In genomic region chr3:107529182-107529581, GRCm38 (mm10) we compare ENCODE assay signal across 11 mouse cellular contexts. TPM values are rescaled to one million over a fixed set of nuclear protein-coding genes. Genes with fewer than 3 reads are reported as not detected.
DNase-seq lines count a peak whose midpoint lies in the region; ATAC-seq and TF ChIP-seq lines count a peak whose summit lies in the region.
"Had no signal": no experiment of that assay in that cellular context is flagged by ENCODE, and none has a peak within 500 bp of the region (broad histone marks: within the 10 kb centered on the region; RNA-seq: fewer than 3 reads in every experiment).

No protein-coding gene starts in this region.

- H3K9me3 ChIP-seq in hindbrain, embryonic 11.5 days (ENCODE audit: control insufficient read depth, low read length) = no peaks in the 10 kb centered on the region
- no peaks in the 10 kb centered on the region for H3K9me3 ChIP-seq in hindbrain, embryonic 10.5 days
- H3K9me3 ChIP-seq in hindbrain, embryonic 14.5 days (ENCODE audit: control insufficient read depth, low read length) = no peaks in the 10 kb centered on the region
- H3K9me3 ChIP-seq: embryonic facial prominence, embryonic 13.5 days; liver, embryonic 12.5 days had no signal

- no peak overlapping the region for H3ac ChIP-seq in myocyte (ENCODE audit: control insufficient read depth, insufficient read length)

- DNase-seq in hindbrain, embryonic 11.5 days (ENCODE audit: low spot score) = no peak
- no peak for DNase-seq in hindbrain, embryonic 10.5 days (ENCODE audit: low spot score)
- no peak for DNase-seq in hindbrain, embryonic 14.5 days (ENCODE audit: low spot score)
- DNase-seq in cerebellum, adult 11 months = no peak
- DNase-seq in urinary bladder, postnatal 10 days (ENCODE audit: low spot score) = no peak
- DNase-seq: lung, postnatal 14 days had no signal

- H3K27ac ChIP-seq in hindbrain, embryonic 11.5 days (ENCODE audit: low read depth, low read length) = no peak overlapping the region
- no peak overlapping the region for H3K27ac ChIP-seq in hindbrain, embryonic 10.5 days
- peak overlapping the region; percentile 69 for H3K27ac ChIP-seq in bone marrow macrophage, adult 2 months (ENCODE audit: insufficient read depth, low read depth, low read length)
- H3K27ac ChIP-seq in hindbrain, embryonic 14.5 days = peak overlapping the region; percentile 88
- H3K27ac ChIP-seq: embryonic facial prominence, embryonic 13.5 days; liver, embryonic 12.5 days had no signal

- peak; percentile 28; the same call in 1 of the 2 replicates for ATAC-seq in hindbrain, embryonic 11.5 days (ENCODE audit: low FRiP score)
- peak; percentile 24; the same call in 1 of the 2 replicates for ATAC-seq in hindbrain, embryonic 14.5 days (ENCODE audit: low FRiP score)
- ATAC-seq: liver, embryonic 12.5 days had no signal

- 69% methylated on average over 5 of the region's 5 CpGs for WGBS in hindbrain, embryonic 11.5 days
- 76% methylated on average over 5 of the region's 5 CpGs for WGBS in hindbrain, embryonic 10.5 days
- 68% methylated on average over 5 of the region's 5 CpGs for WGBS in hindbrain, embryonic 14.5 days

- H3K4me3 ChIP-seq in hindbrain, embryonic 11.5 days (ENCODE audit: low read depth, low read length) = no peak overlapping the region
- H3K4me3 ChIP-seq in hindbrain, embryonic 10.5 days = no peak overlapping the region
- H3K4me3 ChIP-seq in bone marrow macrophage, adult 2 months (ENCODE audit: insufficient read depth, low read length) = no peak overlapping the region
- no peak overlapping the region for H3K4me3 ChIP-seq in hindbrain, embryonic 14.5 days (replicated peaks; ENCODE audit: low read length)
- no peak overlapping the region for H3K4me3 ChIP-seq in myocyte
- H3K4me3 ChIP-seq: embryonic facial prominence, embryonic 13.5 days; liver, embryonic 12.5 days had no signal

- H3K36me3 ChIP-seq in hindbrain, embryonic 11.5 days (ENCODE audit: control insufficient read depth, insufficient read depth, low read length) = no peaks in the 10 kb centered on the region
- H3K36me3 ChIP-seq in hindbrain, embryonic 10.5 days = no peaks in the 10 kb centered on the region
- H3K36me3 ChIP-seq in hindbrain, embryonic 14.5 days (replicated peaks; ENCODE audit: control insufficient read depth, insufficient read depth) = no peaks in the 10 kb centered on the region
- no peaks in the 10 kb centered on the region for H3K36me3 ChIP-seq in myocyte (ENCODE audit: control insufficient read depth, insufficient read depth)
- H3K36me3 ChIP-seq: embryonic facial prominence, embryonic 13.5 days; liver, embryonic 12.5 days had no signal

- H3K9ac ChIP-seq in hindbrain, embryonic 11.5 days (ENCODE audit: low read depth, low read length) = no peak overlapping the region
- peak overlapping the region; percentile 4; the same call in 1 of the 2 replicates for H3K9ac ChIP-seq in hindbrain, embryonic 14.5 days
- H3K9ac ChIP-seq: liver, embryonic 12.5 days had no signal

- peaks cover 2% of the 10 kb centered on the region; the same call in 1 of the 2 replicates for H3K4me1 ChIP-seq in hindbrain, embryonic 11.5 days (replicated peaks; ENCODE audit: control insufficient read depth, insufficient read depth, low read length)
- peaks cover 15% of the 10 kb centered on the region for H3K4me1 ChIP-seq in hindbrain, embryonic 10.5 days (replicated peaks)
- H3K4me1 ChIP-seq in bone marrow macrophage, adult 2 months (ENCODE audit: control insufficient read depth, insufficient read depth, low read length) = peaks cover 31% of the 10 kb centered on the region
- H3K4me1 ChIP-seq in hindbrain, embryonic 14.5 days (replicated peaks; ENCODE audit: control insufficient read depth, insufficient read depth, low read length) = peaks cover 21% of the 10 kb centered on the region
- H3K4me1 ChIP-seq: liver, embryonic 12.5 days had no signal

- no peak for TF ChIP-seq CTCF in bone marrow macrophage, adult 2 months (IDR thresholded peaks at IDR 0.05; ENCODE audit: low read depth, low read length)

- no peaks in the 10 kb centered on the region for H3K79me2 ChIP-seq in myocyte (ENCODE audit: control insufficient read depth, insufficient read depth)

- TF ChIP-seq POLR2A in bone marrow macrophage, adult 2 months (IDR thresholded peaks at IDR 0.05; ENCODE audit: borderline replicate concordance, low read depth, low read length) = no peak
- TF ChIP-seq POLR2A in myocyte (IDR thresholded peaks at IDR 0.05; ENCODE audit: insufficient read length, low read depth) = no peak

- H3K4me2 ChIP-seq in hindbrain, embryonic 11.5 days (replicated peaks; ENCODE audit: low read depth, low read length) = no peak overlapping the region
- peak overlapping the region; percentile 31 for H3K4me2 ChIP-seq in hindbrain, embryonic 14.5 days (replicated peaks)
- peak overlapping the region; percentile 38 for H3K4me2 ChIP-seq in myocyte (ENCODE audit: low read depth)
- H3K4me2 ChIP-seq: liver, embryonic 12.5 days had no signal

- H3K27me3 ChIP-seq in hindbrain, embryonic 11.5 days (ENCODE audit: control insufficient read depth, insufficient read depth, low read length) = no peaks in the 10 kb centered on the region
- H3K27me3 ChIP-seq in hindbrain, embryonic 10.5 days (ENCODE audit: insufficient read depth, poor library complexity, severe bottlenecking) = no peaks in the 10 kb centered on the region; the same call in none of the 2 replicates
- H3K27me3 ChIP-seq in hindbrain, embryonic 14.5 days (ENCODE audit: control insufficient read depth, insufficient read depth, low read length) = no peaks in the 10 kb centered on the region
- H3K27me3 ChIP-seq in myocyte (ENCODE audit: control insufficient read depth, insufficient read depth, insufficient read length) = no peaks in the 10 kb centered on the region
- H3K27me3 ChIP-seq: embryonic facial prominence, embryonic 13.5 days had no signal

TF ChIP-seq in myocyte, 11 proteins besides CTCF, POLR2A, EP300 and RAD21:
- TF ChIP-seq USF1 (IDR thresholded peaks at IDR 0.05; ENCODE audit: low read depth) (no peak), MAX (IDR thresholded peaks at IDR 0.05; ENCODE audit: low read depth) (no peak), MYOD1 (IDR thresholded peaks at IDR 0.05; ENCODE audit: control insufficient read depth in 1 of 3, insufficient read length in 2 of 3, low read depth in 2 of 3) (no peak), MYOG (IDR thresholded peaks at IDR 0.05; ENCODE audit: control insufficient read depth in 1 of 3, insufficient read depth in 1 of 3, insufficient read length in 2 of 3, low read depth in 2 of 3) (no peak), REST (IDR thresholded peaks at IDR 0.05; ENCODE audit: insufficient read depth, insufficient read length) (no peak), TCF12 (IDR thresholded peaks at IDR 0.05; ENCODE audit: insufficient read depth, poor library complexity, severe bottlenecking) (no peak), TCF3 (IDR thresholded peaks at IDR 0.05; ENCODE audit: insufficient read length, low read depth) (no peak), CEBPB (IDR thresholded peaks at IDR 0.05; ENCODE audit: insufficient read depth, poor library complexity, severe bottlenecking) (no peak), E2F4 (IDR thresholded peaks at IDR 0.05; ENCODE audit: insufficient read depth) (no peak), POLR2AphosphoS2 (IDR thresholded peaks at IDR 0.05; ENCODE audit: insufficient read length, low read depth) (no peak), SRF (IDR thresholded peaks at IDR 0.05; ENCODE audit: control insufficient read depth, insufficient read length, low read depth) (no peak)

RNA-seq across cellular contexts. Expression of gene Slc6a17, which starts 11.4 kb away (rescaled TPM):
- polyA plus RNA-seq in hindbrain, embryonic 11.5 days (2014; fragmentation: Nextera tagmentation; extraction: Ambion mirVana) = 1.9 and 3.5 TPM in 2 replicates
- polyA plus RNA-seq in hindbrain, embryonic 10.5 days (2016; fragmentation: Nextera tagmentation; extraction: Ambion mirVana) = 2.7 and 3.2 TPM in 2 replicates
- not detected in 2 replicates for polyA plus RNA-seq in bone marrow macrophage, adult 2 months (2012; ENCODE audit: insufficient read depth, insufficient read length, missing spikeins)
- 15.5 and 18.8 TPM in 2 replicates for polyA plus RNA-seq in hindbrain, embryonic 14.5 days (2014; fragmentation: Nextera tagmentation; extraction: Ambion mirVana)
- 1.9 TPM for polyA plus RNA-seq in myocyte (2012; fragmentation: generic; extraction: Trizol)

RNA-seq across cellular contexts. Expression of gene Ubl4b, which starts 25.7 kb away (rescaled TPM):
- not detected in 2 replicates for polyA plus RNA-seq in hindbrain, embryonic 11.5 days (2014; fragmentation: Nextera tagmentation; extraction: Ambion mirVana)
- not detected in 2 replicates for polyA plus RNA-seq in hindbrain, embryonic 10.5 days (2016; fragmentation: Nextera tagmentation; extraction: Ambion mirVana)
- polyA plus RNA-seq in bone marrow macrophage, adult 2 months (2012; ENCODE audit: insufficient read depth, insufficient read length, missing spikeins) = not detected in 2 replicates
- not detected in 2 replicates for polyA plus RNA-seq in hindbrain, embryonic 14.5 days (2014; fragmentation: Nextera tagmentation; extraction: Ambion mirVana)
- polyA plus RNA-seq in myocyte (2012; fragmentation: generic; extraction: Trizol) = not detected
- polyA plus RNA-seq: liver, embryonic 12.5 days; stomach, embryonic 16.5 days had no signal

Comparison
In these comparisons a context has a peak if more than half of its experiments do, and no peak if none do; other contexts are left out.
1. H3K27ac ChIP-seq: peak in bone marrow macrophage, adult 2 months (single experiment) and hindbrain, embryonic 14.5 days (single experiment); none in hindbrain, embryonic 11.5 days (single experiment) and hindbrain, embryonic 10.5 days (single experiment).